Mouse (Mus musculus) cerebellum, postnatal 10 days (tissue): ENCODE measurements around the gene Prima1.
A peak's percentile ranks its signal among the peaks of the same experiment; 100 is the strongest.

Experiments used
- DNase-seq, 2 experiments: peaks; one replicate each; pipeline ENCODE4 v3.0.0; 2021; ENCODE audit warnings: mixed read lengths in 2 of 2

Prima1 gene

DNA sequence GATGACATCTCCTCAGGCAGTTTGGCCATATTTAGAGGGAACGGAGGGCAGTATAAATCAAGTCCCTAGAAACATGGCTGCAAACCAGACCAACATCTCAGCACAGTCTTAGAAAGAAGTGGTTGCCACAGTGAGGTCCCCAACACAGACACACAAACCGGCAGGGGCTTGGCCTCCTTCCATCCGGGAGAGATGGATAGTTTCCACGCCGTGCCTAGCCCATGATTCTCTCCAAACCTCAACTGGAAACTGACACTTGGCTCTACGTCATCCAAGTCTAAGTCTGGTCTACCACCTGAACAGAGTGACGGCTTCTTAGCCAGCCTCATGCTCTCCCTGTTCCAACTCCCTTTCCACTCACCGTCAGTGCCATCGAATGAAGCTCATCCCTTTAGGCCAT lies 18.3 kb downstream of the Prima1 start:
- peak; percentile 51 to 66 for DNase-seq

DNA sequence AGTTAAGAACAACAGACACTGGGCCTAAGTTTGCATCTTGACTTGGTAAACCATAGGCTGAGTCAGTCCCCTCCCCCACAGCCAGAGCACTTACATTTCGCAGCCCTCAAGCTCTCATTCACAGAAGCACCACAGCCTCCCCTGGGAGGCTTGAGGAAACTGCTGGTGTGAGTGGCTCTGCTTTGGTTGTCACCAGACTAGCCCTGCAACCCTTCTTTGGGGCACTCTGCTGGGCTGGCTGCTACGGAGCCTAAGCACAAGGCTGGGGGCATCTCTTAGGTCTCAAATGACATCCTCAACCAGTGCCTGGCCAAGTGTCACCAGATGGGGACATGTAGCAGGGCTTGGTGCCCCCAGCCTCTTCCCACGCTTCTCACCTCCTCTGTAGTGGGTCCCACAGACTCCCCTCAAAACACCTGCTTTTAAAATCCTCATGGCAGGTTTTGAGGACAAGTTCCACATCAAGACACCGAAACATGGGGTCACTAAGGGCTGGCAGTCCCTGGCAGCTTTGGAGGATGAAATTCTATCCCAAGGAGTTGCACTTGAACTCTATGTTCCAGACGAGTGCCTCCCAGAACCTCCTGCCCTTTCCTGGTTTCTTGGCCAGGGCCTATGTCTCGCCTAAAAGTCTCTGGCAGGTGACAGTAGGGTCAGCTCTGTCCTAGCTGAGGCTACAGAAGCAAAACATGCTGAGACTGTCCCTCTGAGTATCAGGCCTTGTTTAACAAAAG lies 25.9 kb downstream of the Prima1 start:
- no peak for DNase-seq

DNA sequence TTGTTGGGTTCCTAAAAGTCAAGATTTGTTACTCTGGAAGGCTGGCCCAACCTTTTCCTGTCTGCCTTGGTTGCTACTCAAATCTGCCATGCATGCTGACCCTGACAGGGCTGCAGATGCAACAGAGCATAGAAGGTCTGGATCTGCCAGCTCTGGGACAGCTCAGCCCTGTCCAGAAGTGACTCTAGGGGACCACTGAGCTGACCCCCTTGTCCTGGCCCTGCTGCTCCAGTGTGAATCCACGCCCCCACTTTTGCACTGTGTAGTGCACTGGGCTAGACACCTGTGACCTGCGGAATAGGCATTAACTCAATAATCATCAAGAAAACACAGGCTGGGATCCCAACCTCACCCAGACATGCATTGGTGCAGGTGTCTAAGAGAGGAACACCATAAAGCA lies 27.2 kb downstream of the Prima1 start:
- no peak for DNase-seq

DNA sequence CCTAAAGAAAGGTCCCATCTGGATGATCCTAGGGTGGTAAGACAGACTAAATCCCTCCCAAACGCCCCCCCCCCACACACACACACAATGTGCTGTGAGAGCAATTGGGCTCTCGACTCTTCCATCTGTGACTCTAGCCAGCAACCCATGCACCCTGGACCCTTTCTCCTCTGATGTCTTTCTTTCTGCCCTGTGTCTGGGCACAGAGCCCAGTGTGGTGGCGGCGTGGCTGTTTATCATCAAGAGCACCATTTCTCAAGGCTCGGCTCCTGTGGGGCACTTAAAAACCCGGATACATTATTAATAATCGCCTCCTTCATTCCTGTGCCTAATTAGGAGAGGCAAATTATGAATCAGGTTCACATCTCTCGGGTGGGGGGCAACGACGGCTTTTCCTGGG lies 27.7 kb downstream of the Prima1 start:
- peak; percentile 73 to 82 for DNase-seq

DNA sequence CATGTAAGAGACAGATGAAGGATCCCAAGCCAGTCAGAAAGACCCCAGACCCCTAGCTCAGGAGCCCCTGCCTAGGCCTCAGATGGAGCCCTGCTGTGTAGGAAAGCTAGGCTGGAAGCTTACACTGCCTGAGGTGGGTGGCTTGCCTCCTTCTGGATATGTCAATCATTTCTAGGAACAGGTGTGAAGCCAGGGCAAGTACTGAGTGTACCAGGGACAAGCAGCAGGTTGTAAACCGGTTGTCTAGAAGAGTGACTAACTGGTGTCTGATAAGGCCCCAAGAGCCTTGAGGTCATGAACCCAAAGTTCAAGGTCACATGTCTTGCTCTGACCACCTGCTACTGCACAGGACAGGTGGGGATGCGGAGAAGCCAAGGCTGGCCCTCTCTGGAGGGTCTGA lies 28.4 kb downstream of the Prima1 start:
- DNase-seq: no peak

DNA sequence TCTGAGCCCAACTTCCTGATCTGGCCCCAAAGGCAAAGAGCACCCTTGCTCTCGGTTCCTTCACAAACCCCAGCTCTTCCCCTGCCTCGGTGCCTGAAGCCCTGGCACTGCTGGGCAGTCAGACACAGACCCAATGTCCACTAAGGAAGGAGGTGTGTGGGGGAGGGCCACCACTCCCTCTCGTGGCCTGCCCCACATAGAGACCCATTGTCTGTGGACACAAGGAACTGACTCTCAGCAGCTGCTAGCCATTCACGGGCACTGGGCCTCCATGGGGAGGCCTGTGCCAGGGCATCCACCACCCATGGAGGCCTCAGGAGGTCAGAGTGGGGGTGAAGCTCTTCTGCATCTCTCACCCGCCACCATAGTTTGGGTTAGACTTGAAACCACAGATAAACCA lies 30.9 kb downstream of the Prima1 start:
- DNase-seq: no peak

DNA sequence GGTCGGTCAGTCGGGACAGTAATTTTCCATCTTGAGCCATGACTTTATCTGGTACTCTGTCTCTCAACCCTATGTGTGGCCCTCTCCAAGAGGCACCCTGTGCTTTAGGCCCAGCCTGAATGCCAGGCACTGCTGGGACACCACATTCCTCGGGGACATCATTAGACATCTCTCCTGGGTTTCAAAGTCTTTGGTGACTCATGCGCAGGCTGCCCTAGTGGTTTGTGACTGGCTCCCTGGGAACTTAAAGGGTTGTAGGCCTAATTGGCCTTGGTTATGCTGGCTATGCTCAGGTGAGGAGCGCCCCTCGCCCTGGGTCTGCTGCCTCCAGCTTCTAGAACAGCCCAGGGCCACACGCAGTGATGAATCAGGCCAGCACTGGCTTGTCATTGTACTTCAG lies 32.4 kb downstream of the Prima1 start:
- no peak for DNase-seq

DNA sequence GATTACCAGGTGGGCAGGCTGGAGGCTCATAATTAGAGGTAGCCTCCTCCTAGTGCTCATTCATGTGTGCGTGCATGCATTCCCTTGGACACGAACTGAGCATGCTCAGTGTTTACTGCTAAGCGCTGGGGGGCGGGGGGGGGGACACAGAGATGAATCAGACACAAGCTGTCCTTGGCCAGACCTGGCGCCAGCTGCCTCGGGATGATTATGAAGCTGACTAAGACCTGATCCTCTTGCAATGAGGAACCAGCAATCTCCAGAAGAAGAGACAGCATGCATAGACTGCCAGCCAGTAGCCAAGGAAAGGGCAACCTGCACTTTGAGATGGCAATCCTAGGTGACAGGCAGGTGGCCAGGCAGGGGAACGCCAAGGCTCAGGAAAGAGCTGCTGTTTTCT lies 36.4 kb downstream of the Prima1 start:
- DNase-seq: peak; percentile 81

DNA sequence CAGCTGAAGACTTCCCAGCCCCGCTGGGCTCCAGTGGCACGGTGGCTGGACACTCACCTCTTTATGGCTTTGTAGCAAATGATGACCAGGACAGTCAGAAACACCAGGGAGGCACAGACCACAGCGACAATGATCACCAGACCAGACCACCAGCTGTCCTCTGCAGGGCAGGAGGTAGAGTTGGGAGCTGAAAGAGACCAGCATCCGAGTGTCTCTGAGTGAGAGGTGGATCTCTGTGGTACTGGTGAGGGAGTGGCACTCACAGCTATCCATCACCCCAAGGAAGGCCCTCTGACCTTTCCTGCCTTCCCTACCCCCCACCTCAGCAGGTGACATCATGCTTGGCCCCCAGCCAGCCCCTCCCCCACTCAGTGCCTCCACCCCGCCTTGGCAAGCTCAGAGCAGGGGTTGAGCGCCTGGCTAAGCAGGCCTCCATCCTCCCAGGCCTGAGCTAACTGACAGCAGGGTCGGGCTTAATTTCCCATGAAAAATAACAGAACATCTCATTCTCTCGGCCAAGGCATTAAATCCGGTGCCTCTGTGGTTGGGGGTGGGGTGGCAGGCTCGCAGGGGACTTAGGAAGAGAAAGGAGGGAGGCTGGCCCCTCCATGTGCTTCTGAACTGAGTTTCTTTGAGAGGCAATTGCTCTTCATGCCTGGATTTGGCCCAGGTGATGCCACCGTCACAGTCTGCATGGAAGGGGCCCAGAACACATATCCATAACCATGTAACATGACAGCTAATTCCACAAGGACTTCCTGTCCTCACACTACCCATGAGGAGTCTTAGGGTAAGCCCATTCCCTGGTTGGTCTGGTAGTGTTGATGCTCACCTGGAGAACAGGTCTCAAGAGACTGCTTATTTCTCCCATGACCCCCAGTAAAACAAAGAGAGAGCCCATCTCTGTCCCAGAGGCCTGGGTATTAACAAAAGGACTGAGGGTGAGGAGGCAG lies 39.1 kb downstream of the Prima1 start:
- peak; percentile 87 to 92 for DNase-seq

DNA sequence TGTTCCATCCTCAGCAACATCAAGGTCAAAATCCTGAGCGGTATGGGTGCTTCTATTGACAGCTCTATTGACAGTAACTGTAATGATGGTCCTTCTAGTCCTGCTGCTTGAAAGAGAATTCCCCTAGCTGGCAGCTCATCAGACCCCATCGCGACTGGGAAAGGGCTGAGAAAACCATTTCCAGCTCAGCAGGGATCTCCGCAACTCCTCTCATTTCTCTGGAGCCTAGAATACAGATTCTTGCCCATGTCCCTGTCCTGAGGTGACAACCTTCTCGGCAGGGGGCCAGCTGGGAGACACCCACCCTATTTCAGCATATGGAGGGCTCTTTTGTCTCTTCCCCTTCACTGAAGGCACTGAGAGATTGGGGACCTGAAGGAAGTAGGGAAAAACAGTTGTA lies 49.0 kb downstream of the Prima1 start:
- peak; percentile 61 to 64 for DNase-seq

DNA sequence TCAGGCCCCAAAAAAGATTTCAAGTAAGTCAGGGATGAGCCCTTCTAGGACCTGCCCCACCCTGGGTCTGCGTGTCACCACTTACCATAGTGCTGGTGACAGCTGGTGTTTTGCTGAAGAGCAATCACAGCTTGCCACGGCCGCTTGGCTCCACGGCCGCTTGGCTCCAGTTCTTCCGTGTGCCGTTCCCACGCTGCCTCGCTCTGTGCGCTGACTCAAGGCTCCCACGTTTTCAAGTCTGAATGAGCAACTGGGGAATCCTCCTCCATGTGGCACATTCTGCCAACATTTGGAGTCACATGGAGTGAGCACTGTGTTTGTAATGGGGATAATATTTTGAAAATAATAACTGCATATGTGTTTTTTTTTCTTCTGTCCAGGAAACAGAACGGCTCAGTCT lies 52.2 kb downstream of the Prima1 start:
- DNase-seq: peak; percentile 75 to 77

DNA sequence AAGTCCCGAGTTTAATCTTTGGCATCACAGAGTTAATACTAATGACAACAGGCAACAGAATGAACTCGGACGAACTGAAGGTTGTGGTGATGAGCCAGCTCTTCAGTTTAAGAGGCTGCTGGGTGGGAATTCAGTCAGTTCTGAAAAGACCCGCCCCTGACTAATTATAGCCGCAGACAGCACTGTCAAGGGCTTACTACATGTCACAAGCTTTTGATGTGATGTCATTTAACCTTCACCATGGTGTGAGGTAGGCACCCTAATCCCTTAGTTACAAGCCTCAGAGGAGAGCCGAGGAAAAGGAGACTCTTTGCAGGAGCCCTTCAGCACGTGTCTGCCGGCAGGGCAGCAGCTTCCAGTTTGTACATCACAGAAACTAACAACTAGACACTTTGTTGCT lies 53.7 kb downstream of the Prima1 start:
- no peak for DNase-seq

DNA sequence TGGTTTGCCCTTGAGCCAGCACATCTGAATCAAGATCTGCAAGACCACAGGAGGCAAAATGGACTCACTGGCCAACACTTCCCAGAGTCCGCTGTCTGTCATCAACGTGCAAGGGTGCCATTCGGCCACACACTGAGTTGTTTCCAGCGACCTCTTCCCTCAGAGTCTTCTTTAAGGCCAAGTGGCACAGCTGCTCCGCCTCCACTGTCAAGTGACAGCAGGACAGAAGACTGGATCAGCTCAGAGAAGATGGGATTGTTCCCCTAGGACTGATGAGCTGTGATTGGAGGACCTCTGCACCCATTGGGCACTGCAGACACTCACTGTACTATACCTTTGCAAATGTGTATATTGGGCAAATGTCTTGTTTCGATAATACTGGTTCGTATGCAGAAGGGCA lies 54.9 kb downstream of the Prima1 start:
- DNase-seq: no peak

DNA sequence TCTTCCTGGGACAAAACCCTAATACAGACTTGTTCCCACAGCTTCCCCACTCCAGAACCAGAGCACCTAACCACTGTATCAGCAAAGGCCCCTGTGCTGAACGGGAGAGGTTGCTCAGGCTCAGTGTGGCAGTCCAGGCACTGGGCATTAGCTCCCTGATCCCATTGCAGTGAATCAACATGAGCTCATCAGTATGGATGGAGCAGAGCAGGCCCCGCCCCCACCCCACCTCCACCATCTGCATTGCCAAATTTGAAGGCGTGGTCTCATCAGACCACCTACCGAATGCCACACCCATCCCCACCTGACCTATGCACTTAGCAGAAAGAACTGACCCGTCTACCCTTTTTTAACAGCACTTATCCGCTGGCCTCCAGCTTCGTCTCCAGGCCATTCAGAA lies 58.9 kb downstream of the Prima1 start:
- no peak for DNase-seq

DNA sequence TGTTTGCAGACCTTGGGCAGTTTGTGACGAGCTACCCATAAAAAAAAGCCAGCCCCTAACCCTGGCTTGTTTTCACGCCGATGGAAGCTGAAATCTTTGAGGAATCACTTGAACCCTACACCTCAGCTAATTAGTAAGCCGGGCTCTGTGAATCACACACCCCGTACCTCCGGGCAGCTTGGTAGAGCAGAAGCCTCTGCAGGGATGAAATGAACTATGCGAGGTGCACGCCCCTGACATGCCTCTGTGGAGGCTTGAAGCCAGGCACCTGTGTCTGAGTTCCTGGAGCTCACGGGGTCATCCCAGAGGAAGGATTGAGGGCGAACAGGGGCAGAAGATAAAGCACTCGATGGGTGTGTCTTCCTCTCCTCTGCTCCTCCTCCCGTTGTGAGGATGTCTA lies 73.1 kb downstream of the Prima1 start:
- no peak for DNase-seq

DNA sequence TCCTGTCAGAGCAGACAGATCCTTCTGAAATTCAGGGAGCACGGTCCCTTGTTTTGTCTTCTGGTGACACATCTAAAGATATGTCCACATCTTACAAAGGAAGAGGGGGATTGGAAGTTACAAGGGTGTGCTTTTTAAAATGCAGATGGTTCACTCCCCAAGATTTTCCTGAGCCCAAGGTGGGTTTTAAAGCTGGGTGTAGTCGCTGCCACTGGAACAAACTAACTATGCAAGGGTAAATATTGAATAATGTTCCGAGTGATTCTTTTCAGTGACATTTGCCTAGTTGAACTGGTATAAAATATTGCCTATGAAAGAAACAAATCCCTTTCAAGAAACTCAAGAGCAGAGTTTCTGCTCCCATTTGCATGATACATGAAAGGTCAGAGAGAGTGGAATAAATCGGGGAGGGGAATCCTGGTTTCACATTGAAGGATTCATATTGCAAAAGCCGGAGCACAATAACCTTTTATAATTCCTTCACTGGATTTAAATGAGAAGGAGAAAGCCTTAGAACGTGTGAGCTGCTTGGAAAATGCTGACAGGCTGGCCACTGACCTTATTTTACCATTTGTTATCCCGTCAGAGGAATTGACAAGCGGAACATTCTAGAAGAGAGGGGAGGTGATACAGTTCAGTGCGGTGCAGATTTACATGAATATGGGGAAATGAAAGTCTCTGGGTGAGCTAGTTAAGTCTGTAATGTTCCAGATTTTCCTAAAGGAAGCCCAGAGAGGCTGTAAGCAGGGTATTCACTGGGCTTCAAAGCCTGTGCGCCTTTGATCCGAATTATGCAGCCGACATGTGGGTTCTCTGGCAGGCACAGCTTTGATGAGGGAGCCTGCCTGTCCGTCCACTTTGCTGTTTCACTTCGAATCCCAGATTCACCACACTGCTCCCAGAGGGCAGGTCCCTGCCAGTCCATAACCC lies 77.6 kb downstream of the Prima1 start:
- no peak for DNase-seq

DNA sequence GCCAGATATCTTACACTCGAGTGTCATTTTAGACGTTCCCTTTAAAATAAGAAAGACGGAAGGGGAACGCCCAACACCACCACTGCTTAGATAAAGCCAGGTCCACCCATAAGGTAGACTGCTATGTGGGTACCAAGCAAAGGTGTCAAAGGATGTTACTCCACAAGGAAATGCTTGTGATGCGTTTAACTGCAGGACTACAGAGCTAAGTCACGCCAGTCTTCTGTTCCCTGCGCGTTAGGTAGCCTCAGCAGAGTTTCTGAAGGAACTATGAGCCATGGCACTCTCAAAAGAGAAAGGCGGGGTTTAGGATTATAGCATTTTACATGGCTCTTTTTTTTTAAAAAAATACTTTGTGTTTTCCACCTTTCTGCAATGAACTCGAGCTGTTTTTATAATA lies 78.4 kb downstream of the Prima1 start:
- no peak for DNase-seq

DNA sequence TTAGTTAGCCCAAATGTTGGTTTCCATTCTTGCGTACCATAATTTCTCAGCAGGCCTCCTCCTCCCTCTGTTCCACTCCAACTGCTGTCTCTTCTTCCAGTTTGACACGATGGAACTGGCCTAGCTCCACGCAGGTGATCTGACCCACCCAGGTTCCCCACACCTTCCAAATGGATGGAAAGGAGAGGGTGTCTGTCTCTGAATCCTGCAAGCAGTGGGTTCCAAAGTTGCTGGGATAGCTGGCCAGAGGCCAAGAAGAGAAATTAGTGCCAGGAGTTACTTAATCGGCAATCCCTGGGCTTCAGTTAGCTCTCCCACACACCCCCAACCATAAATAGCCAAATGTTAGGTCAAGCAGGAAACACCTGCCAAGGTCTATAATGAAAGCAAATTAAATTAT lies 81.2 kb downstream of the Prima1 start:
- DNase-seq: peak; percentile 37 to 46

DNA sequence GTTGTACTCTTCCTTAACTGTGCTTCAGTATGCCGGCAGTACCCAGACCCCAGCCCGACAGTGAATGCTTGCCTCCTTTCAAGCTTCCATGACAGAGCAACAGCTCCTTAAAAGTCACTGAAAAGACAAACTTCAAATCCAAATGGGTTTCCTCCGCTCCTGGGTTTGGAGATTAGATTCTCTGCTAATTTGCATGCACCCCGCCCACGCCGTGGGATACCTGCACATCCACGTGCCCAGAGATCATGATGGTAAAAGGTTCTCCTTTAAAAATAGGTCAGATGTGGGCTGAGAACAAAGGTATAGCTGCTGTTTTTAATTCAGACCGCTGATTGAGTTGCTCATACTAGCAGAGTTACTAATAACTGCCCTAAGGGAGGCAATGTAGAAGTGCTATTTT lies 82.9 kb downstream of the Prima1 start:
- no peak for DNase-seq

DNA sequence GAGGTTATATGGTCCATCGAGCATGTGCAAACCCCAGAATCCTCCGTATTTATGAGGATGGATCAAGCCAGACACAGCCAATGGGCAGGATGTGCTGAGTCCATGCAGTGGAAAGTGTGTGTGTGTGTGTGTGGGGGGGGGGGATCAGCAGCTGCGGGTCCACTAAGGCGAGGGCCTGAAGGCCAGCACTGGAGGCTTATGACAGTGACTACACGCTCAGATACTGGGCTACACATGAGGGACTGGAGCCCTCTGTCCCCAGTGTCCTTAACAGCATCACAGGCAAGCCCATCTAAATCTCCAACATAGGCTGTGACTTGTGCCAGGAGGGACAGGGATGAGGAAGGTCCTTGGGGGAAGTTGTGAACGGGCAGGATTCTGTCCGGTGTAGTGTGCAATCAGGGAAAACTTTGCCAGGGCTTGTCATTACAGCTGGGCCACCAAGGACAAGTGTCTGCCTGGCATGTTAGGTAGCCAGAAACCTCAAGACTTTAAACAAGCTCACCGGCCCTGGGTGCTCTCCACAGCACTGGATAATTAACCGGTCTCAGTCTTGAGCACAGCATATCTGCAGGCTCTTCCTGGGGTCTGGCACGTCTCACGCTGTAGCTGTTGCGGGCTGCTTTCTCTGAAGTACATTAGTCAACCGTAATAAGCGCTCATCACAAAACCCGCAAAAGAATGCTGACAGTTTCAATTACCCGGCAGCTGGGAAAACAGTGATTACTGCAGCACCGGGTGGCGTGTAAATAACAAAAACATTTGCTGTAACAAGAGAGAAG lies 84.6 kb downstream of the Prima1 start:
- no peak for DNase-seq

DNA sequence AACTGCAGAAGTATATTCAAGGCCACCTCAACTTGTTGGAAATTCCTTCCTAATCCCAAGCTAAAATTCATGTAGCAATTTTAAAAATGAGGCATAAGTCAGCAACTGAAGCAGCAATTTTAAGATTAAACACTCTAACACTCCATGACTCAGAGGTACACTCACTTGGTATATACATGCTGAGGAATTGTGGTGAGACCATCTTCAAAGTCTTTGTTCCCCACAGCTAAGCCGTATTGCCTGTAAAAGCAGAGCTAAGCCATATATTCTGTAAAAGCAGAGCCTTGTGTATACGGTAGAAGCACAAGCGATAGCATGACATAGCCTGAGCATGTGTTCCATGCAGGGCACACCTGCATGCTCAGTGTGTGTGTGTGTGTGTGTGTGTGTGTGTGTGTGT lies 86.5 kb downstream of the Prima1 start:
- no peak for DNase-seq

DNA sequence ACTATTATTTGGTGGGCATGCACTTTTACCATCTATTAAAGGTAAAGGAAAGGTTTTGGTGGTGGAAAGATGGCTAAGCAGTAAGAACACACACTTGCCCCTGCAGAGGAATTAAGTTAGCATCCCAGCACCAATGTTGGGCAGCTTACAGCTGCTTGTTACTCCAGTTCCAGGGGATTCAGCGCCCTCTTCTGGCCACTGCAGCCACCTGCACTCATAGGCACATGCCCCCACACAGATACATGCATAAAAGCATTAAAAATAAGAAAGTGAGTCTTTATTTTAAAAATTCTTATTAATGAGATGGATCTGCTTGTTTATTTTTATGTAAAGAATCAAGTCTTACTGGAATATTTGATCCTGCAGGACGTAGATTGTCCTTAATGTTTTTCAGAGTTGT lies 87.0 kb downstream of the Prima1 start:
- DNase-seq: peak; percentile 24 to 26
